Mouse (Mus musculus) left cerebral cortex, postnatal 4 days (tissue): ENCODE measurements at regions not wholly inside any gene's neighbourhood (a gene's known extent, or its start where the extent isn't known, plus 50 kb on each side); places are given as distances from the start of the nearest gene placed in this dataset.

ENCODE experiments used
- DNase-seq: peaks from one replicate; pipeline ENCODE4 v3.0.0-alpha.2; 2022
- intact Hi-C: fragments of 180-260 bp; cut with DNase I; formaldehyde crosslinking; loops from one replicate; pipeline ENCODE4 v1.15.1; 2025

GRCm38 (mm10) chr8:113554700-113555455 is 80.5 kb upstream of the Mon1b start:
- intact Hi-C loops, result no loop called here
- peak; percentile 6 for DNase-seq

GRCm38 (mm10) chr8:113556994-113557393 is 78.4 kb upstream of the Mon1b start:
- DNase-seq, result no peak
- intact Hi-C loops, result no loop called here

- no peak for DNase-seq
- intact Hi-C loops, result loop anchor here (5.0 kb wide), 1 partner anchor 1009 kb away; the partner anchor contains the start of gene Cntnap4
These were observed 54.3 kb upstream of the Mon1b start for GRCm38 (mm10) chr8:113581098-113581497.

GRCm38 (mm10) chr8:113581704-113582103 is 53.7 kb upstream of the Mon1b start:
- intact Hi-C loops, result loop anchor here (2.0 to 5.0 kb wide), 2 partner anchors 1009 to 1521 kb away; partner anchors contain the start of gene Cntnap4
- DNase-seq, result no peak

- intact Hi-C loops, result loop anchor here (2.0 to 5.0 kb wide), 2 partner anchors 1010 to 1522 kb away; partner anchors contain the start of gene Cntnap4
- DNase-seq, result peak; percentile 63
These were observed 53.0 kb upstream of the Mon1b start for GRCm38 (mm10) chr8:113582180-113582975.

- peak; percentile 7 for DNase-seq
These were observed 51.6 kb upstream of the Mon1b start for GRCm38 (mm10) chr8:113583801-113584200.

More at GRCm38 (mm10) chr8:113583801-113584200, 51.6 kb upstream of the Mon1b start:
- intact Hi-C loops, result loop anchor here (2.0 to 5.0 kb wide), 2 partner anchors 1012 to 1523 kb away; partner anchors contain the start of gene Cntnap4
